Mouse (Mus musculus) intestine, embryonic 14.5 days (tissue): ENCODE data around the gene Pms2. TPM values are rescaled to one million over a fixed set of nuclear protein-coding genes. Genes with fewer than 3 reads are reported as not detected.

Source experiments
- ATAC-seq: fragments of 200-750 bp; cut with Nextera tagmentation; replicated peaks from 2 replicates; pipeline ENCODE4 v1.8.0; 2017; ENCODE audit warnings: low read depth, moderate number of reproducible peaks, moderate TSS enrichment, moderate library complexity; ENCODE audit not compliant: low FRiP score, low TSS enrichment
- DNase-seq: peaks from one replicate; pipeline ENCODE4 v3.0.0-alpha.2; 2018; ENCODE audit warnings: low spot score
- H3K27ac ChIP-seq: fragments of 300-500 bp; sonication (generic); 2 replicates; pipeline ENCODE4 v1.5.1; 2014; ENCODE audit warnings: low read depth, mild to moderate bottlenecking, control low read depth
- H3K27me3 ChIP-seq: fragments of 300-500 bp; sonication (generic); replicated peaks from 2 replicates; pipeline ENCODE4 v1.6.1; 2014; ENCODE audit warnings: low read length, control low read depth; ENCODE audit not compliant: control insufficient read depth, insufficient read depth
- H3K36me3 ChIP-seq: fragments of 300-500 bp; sonication (generic); 2 replicates; pipeline ENCODE4 v1.6.1; 2014; ENCODE audit warnings: low read length, control low read depth; ENCODE audit not compliant: control insufficient read depth, insufficient read depth
- H3K4me1 ChIP-seq: fragments of 300-500 bp; sonication (generic); replicated peaks from 2 replicates; pipeline ENCODE4 v1.6.1; 2014; ENCODE audit warnings: low read length, control low read depth, mixed read lengths; ENCODE audit not compliant: control insufficient read depth, insufficient read depth
- H3K4me2 ChIP-seq: fragments of 300-500 bp; sonication (generic); 2 replicates; pipeline ENCODE4 v1.6.1; 2014; ENCODE audit warnings: low read length
- H3K4me3 ChIP-seq: fragments of 300-500 bp; sonication (generic); 2 replicates; pipeline ENCODE4 v1.5.1; 2014; ENCODE audit warnings: low read depth, low read length, control low read depth, mixed read lengths
- H3K9ac ChIP-seq: fragments of 300-500 bp; sonication (generic); 2 replicates; pipeline ENCODE4 v1.6.1; 2014; ENCODE audit warnings: mild to moderate bottlenecking, low read length
- H3K9me3 ChIP-seq: fragments of 300-500 bp; sonication (generic); 2 replicates; pipeline ENCODE4 v1.6.1; 2016; ENCODE audit warnings: low read length, control low read depth; ENCODE audit not compliant: control insufficient read depth
- WGBS: fragments of 180-500 bp; shearing (Covaris S2); extraction: QIAGEN DNeasy Blood & Tissue Kit; methylation state at CpG from one replicate; pipeline ENCODE4 v1.1.7; 2014; 5-methylcytosine and 5-hydroxymethylcytosine counted together
- polyA plus RNA-seq: library from polyadenylated mRNA; unstranded; fragments of >200 nt; fragmentation: Nextera tagmentation; extraction: Ambion mirVana; gene quantifications from 2 replicates; pipeline ENCODE4 v1.2.1, GENCODE M21; 2014

Gene Pms2
- polyA plus RNA-seq, result 24.6 and 30.6 TPM in 2 replicates

DNA sequence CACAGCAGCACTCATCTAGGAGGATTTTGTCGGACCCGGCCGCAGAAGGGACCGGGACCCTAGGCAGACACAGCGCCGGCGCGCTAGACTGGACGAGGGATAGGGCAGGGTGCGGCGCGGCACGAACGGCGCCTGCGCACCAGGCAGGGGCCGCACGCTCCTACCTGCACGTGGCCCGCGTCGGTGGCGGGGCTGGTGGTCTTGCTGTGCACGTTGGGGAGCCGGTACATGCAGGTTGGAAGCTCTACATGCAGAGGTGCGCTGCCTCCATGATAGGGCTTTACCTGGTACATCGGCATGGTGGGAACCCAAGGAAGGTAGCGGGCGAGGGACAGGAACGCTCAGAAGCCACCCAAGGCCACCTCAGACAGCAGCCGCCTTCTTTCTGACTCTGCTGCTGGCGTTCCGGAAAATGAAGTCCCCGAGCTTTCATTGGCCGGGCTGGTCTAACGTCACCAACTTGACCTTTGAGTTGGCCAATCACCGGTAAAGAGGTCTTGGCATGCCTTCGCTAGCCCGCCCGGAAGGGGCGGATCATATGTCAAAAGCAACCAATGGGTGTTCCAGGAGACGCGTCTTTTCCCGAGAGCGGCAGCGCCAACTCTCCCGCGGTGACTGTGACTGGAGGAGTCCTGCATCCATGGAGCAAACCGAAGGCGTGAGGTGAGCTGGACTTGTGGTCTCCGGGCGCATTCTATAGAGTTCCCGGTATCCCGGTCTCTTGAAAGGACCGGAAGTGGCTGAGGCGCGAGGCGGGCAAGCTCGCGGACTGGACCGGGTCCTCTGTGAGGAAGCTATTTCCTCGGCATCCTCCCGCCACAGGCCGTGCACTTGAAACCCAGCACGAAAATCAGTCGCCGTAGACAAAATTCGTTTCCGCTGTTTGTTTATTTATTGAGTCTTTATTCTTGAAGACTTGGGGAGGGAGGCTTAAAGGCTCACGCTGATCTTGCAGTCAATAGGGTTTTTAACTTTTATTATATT lies at the start of gene Pms2, which contains the start of gene Aimp2:
Gene Pms2 (plus strand): TSS at position 548 of the 984 bp plus-strand sequence.
Gene Aimp2 (minus strand): TSS at position 431 of the 984 bp plus-strand sequence.
- H3K27ac ChIP-seq, result peak within 1 kb of the TSS; percentile 88
- H3K4me2 ChIP-seq, result peak within 1 kb of the TSS; percentile 84
- peak; percentile 100 for ATAC-seq
- H3K36me3 ChIP-seq, result peaks cover 34% of the 10 kb centered on the region
- H3K9me3 ChIP-seq, result no peaks in the 10 kb centered on the region
- under 1% methylated on average over 70 of the region's 70 CpGs for WGBS
- H3K4me1 ChIP-seq, result peaks cover 11% of the 10 kb centered on the region
- peak within 1 kb of the TSS; percentile 68 for H3K4me3 ChIP-seq
- DNase-seq, result peak; percentile 94
- peak within 1 kb of the TSS; percentile 56 for H3K9ac ChIP-seq
- no peaks in the 10 kb centered on the region for H3K27me3 ChIP-seq

DNA sequence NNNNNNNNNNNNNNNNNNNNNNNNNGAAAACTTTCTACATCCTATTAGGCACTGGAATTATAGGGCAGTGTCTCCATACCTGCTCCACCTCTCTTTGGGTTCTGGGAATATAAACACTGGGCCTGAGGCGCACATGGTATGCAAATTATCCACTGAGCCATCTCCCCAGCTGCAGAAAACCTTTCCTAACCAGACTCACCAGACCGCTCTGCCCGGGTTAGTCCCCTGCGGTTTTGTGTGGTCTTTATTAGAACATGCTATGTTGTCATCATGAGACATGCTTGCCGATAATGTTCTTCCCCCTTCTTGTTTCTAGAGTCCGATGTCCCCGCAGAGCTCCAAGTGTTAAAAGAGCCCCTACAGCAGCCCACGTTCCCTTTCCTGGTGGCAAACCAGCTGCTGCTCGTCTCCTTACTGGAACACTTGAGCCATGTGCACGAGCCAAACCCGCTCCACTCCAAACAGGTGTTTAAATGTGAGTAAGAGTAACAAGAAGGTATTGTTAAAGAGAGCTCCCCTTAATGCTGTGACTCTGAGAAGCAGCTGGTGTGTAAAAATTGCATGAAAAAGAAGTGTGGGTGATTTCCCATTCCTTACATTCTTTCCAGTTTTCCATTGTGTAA lies 38.1 kb upstream of the Pms2 start:
- Histone ChIP-seq H3K9ac (no peak overlapping the region), H3K4me3 (no peak overlapping the region), H3K9me3 (no peaks in the 10 kb centered on the region), H3K27ac (no peak overlapping the region), H3K4me2 (no peak overlapping the region), H3K27me3 (no peaks in the 10 kb centered on the region), H3K4me1 (no peaks in the 10 kb centered on the region), H3K36me3 (peaks cover 36% of the 10 kb centered on the region)
- ATAC-seq (no peak), DNase-seq (no peak)
- WGBS, result 82% methylated on average over 11 of the region's 11 CpGs

DNA sequence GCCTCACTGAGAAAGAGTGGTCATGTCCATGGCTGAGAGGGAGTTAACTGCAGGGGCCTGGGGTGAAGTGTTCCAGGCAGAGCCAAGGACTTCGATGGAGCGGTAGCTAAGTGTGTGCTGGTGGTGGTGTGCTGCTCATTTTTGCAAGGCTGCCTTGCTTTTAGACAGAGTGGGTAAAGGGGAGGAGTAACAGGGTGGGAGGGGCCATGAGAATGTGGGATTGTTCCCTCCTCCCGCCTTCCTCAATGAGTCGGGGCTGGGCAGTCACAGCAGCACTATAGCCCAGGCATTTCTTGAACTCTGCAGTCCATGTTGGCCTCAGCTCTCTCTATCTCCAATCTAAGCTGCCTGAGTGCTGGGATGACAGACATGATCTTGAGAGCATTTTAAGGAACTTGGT lies 35.2 kb upstream of the Pms2 start:
- Histone ChIP-seq H3K36me3 (peaks cover 58% of the 10 kb centered on the region), H3K4me1 (no peaks in the 10 kb centered on the region), H3K9me3 (no peaks in the 10 kb centered on the region), H3K27ac (no peak overlapping the region), H3K27me3 (no peaks in the 10 kb centered on the region), H3K9ac (no peak overlapping the region), H3K4me3 (no peak overlapping the region), H3K4me2 (no peak overlapping the region)
- WGBS, result 74% methylated on average over 4 of the region's 4 CpGs
- DNase-seq, result no peak
- no peak for ATAC-seq

DNA sequence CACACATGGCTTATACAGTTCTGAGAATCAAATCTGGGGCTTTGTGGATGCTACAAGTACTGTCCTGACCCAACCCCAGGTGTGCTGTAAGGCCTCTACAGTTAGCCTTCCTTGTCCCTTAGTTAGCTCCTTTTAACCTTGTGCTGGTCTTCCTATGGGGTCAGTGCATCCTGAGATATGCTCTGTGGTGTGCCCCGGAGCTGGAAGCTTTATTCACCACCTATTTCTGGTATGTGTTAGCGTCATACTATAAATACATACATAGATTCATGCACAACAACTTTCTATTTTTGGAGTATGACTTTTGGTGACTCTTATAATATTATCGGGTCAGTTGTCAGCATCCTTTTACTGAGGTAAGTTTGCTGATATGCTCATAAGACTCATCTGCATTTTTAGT lies 24.5 kb upstream of the Pms2 start:
- DNase-seq (no peak), ATAC-seq (no peak)
- H3K4me1 ChIP-seq, result no peaks in the 10 kb centered on the region
- H3K9ac ChIP-seq, result no peak overlapping the region
- no peak overlapping the region for H3K4me2 ChIP-seq
- H3K4me3 ChIP-seq, result no peak overlapping the region
- H3K27me3 ChIP-seq, result no peaks in the 10 kb centered on the region
- 96% methylated on average over 3 of the region's 3 CpGs for whole genome bisulfite sequencing
- H3K27ac ChIP-seq, result no peak overlapping the region
- peaks cover 97% of the 10 kb centered on the region for H3K36me3 ChIP-seq
- 0 out of 2 replicates have a peak, but pooled peaks cover 4% of the 10 kb centered on the region for H3K9me3 ChIP-seq

DNA sequence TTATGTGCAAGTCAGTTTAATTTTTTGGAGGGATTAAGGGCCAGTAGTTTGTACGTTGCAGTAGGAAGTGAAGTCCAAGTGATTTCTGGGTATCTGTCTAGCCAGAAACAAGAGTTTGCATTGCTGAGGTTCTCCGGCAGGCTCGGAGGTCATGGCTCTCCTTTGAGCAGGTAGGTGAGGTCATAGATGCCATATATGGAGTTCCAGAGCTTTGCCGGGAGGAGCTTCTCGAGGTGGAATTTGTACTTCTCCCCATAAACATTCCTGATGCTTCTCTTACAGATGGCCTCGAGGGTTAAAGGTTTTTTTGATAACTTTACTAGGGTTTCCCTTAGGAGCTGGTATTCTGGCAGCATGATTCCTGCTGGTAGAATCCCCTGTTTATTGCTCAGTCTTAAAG lies 19.0 kb upstream of the Pms2 start:
- Histone ChIP-seq H3K36me3 (peaks cover 66% of the 10 kb centered on the region), H3K4me2 (no peak overlapping the region), H3K27me3 (no peaks in the 10 kb centered on the region), H3K4me1 (no peaks in the 10 kb centered on the region), H3K27ac (no peak overlapping the region), H3K9ac (no peak overlapping the region), H3K4me3 (no peak overlapping the region), H3K9me3 (0 out of 2 replicates have a peak, but pooled peaks cover 3% of the 10 kb centered on the region)
- DNase-seq, result no peak
- no peak; the same call in 1 of the 2 replicates for ATAC-seq
- 47% methylated on average over 6 of the region's 6 CpGs for WGBS

DNA sequence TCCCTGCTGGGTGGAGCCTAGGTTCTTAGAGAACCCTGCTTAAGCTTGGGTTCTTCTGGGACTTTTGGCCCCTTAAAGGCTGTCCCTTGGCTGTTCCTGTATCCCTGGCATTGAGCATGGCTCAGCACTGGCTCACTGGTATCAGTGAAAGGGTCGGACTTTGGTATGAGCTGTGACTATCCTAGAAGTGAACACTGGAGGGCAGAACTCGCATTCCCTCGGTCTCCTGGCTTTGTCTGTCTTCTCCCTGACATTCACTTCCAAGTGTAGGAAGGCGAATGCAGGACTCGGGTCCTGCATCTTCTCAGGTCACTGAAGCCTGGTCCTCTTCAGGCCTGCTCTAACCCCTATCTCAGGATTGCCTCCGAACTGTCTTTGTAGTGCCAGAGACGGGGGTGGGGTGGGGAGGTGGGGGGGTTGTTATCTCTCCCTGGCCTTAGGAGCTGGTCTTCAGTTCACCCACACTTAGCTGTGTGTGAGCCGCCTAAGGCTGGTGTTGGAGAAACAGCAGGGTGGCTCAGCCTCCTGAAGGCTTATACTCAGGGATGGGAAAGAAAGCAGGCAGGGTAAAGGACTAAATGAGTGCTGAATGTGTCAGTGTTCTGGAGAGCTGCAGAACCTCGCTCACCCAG lies 17.4 kb upstream of the Pms2 start:
- no peak overlapping the region for H3K4me2 ChIP-seq
- no peaks in the 10 kb centered on the region for H3K4me1 ChIP-seq
- no peak overlapping the region for H3K27ac ChIP-seq
- H3K4me3 ChIP-seq, result no peak overlapping the region
- WGBS, result 71% methylated on average over 9 of the region's 9 CpGs
- no peak for DNase-seq
- no peak for ATAC-seq
- no peaks in the 10 kb centered on the region for H3K27me3 ChIP-seq
- H3K36me3 ChIP-seq, result peaks cover 60% of the 10 kb centered on the region
- no peak overlapping the region for H3K9ac ChIP-seq
- no peaks in the 10 kb centered on the region for H3K9me3 ChIP-seq

DNA sequence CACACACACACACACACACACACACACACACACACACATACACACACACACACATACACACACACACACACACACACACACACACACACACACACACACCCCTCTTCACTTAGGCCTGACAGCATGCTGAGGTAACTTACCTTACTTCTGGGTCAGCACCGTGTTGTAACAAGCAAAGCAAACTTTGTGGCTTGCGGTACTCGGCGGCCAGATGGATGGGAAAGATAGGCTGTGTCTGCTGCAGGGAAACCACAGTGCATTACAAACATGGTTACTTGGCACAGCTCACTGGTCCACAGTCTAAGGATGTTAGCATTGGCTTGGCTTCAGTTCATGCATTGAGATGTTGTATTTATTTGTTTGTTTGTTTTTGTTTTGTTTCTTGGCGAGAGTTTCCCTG lies 16.4 kb upstream of the Pms2 start:
- WGBS, result 79% methylated on average over 5 of the region's 5 CpGs
- Histone ChIP-seq H3K4me2 (no peak overlapping the region), H3K36me3 (peaks cover 60% of the 10 kb centered on the region)

DNA sequence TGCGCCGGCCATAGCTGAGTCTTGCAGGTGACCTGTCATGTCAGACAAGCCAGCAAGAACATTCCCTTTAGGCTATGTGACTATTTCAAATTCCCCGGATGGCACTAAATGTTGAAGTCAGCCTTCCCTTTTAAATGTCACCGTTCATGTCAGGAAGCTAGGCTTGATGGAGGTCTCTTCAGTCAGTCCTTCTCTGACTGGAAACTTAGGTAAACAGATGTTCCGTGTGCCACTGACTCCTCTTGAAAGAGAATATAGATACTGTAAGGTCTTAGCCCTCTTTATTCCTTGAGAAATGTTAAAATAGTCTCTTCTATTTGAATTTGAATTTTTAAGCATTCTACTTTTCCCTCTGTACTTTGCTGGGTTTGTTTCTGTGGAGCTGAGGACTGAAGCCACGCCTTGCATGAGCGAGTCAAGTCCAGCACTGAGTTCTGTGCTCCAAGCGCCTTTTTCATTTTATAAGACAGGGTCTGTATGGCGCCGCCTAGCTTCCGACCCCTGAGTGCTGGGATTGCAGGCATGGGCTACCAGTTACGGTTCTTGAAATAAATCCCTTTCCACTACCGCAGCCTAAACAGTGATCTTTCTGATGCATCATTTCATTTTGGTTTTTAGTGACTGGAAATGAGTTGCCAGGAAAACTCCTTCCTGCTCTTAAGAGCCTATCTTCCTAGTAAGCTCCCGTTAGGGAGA lies 12.0 kb upstream of the Pms2 start, which contains the start of gene Ankrd61:
Gene Ankrd61 (minus strand): TSS at position 51 of the 696 bp plus-strand sequence.
- no peak within 1 kb of the TSS for H3K4me3 ChIP-seq
- H3K9me3 ChIP-seq, result no peaks in the 10 kb centered on the region
- ATAC-seq (no peak), DNase-seq (no peak)
- H3K27ac ChIP-seq, result no peak within 1 kb of the TSS
- WGBS, result 87% methylated on average over 14 of the region's 14 CpGs
- H3K36me3 ChIP-seq, result peaks cover 70% of the 10 kb centered on the region
- H3K4me2 ChIP-seq, result no peak within 1 kb of the TSS
- H3K9ac ChIP-seq, result no peak within 1 kb of the TSS
- no peaks in the 10 kb centered on the region for H3K4me1 ChIP-seq
- no peaks in the 10 kb centered on the region for H3K27me3 ChIP-seq

More for the DNA sequence above, 16.4 kb upstream of the Pms2 start:
- DNase-seq (no peak), ATAC-seq (no peak)
- H3K27me3 ChIP-seq, result no peaks in the 10 kb centered on the region
- H3K9ac ChIP-seq, result no peak overlapping the region
- no peak overlapping the region for H3K4me3 ChIP-seq
- no peaks in the 10 kb centered on the region for H3K4me1 ChIP-seq
- H3K9me3 ChIP-seq, result no peaks in the 10 kb centered on the region
- H3K27ac ChIP-seq, result no peak overlapping the region
